Mouse (Mus musculus) embryonic facial prominence, embryonic 14.5 days (tissue): ENCODE results near the gene Phf20. TPM values are rescaled to one million over a fixed set of nuclear protein-coding genes. Genes with fewer than 3 reads are reported as not detected.

Experiments used
- ATAC-seq: fragments of 200-750 bp; cut with Nextera tagmentation; 2 replicates; pipeline ENCODE4 v1.8.0; 2017; ENCODE audit warnings: low read depth, moderate number of reproducible peaks, moderate TSS enrichment
- DNase-seq: peaks from one replicate; pipeline ENCODE4 v3.0.0-alpha.2; 2015; ENCODE audit warnings: low spot score
- H3K27ac ChIP-seq: fragments of 300-500 bp; sonication (generic); replicated peaks from 2 replicates; pipeline ENCODE4 v1.5.1; 2014; ENCODE audit warnings: low read depth, mild to moderate bottlenecking, low read length, moderate library complexity
- H3K27me3 ChIP-seq: fragments of 300-500 bp; sonication (generic); replicated peaks from 2 replicates; pipeline ENCODE4 v1.6.1; 2014; ENCODE audit warnings: low read length; ENCODE audit not compliant: control insufficient read depth, insufficient read depth
- H3K36me3 ChIP-seq: fragments of 300-500 bp; sonication (generic); 2 replicates; pipeline ENCODE4 v1.6.1; 2014; ENCODE audit warnings: low read length, mixed read lengths; ENCODE audit not compliant: control insufficient read depth, insufficient read depth
- H3K4me1 ChIP-seq: fragments of 300-500 bp; sonication (generic); 2 replicates; pipeline ENCODE4 v1.6.1; 2014; ENCODE audit warnings: antibody characterized with exemption, low read length; ENCODE audit not compliant: control insufficient read depth, insufficient read depth
- H3K4me2 ChIP-seq: fragments of 300-500 bp; sonication (generic); 2 replicates; pipeline ENCODE4 v1.6.1; 2014; ENCODE audit warnings: low read depth, mild to moderate bottlenecking, low read length, moderate library complexity, mixed read lengths
- H3K4me3 ChIP-seq: fragments of 300-500 bp; sonication (generic); 2 replicates; pipeline ENCODE4 v1.5.1; 2014; ENCODE audit warnings: low read depth, mild to moderate bottlenecking, low read length
- H3K9ac ChIP-seq: fragments of 300-500 bp; sonication (generic); 2 replicates; pipeline ENCODE4 v1.6.1; 2014; ENCODE audit warnings: low read depth, mild to moderate bottlenecking, low read length, moderate library complexity, mixed read lengths
- H3K9me3 ChIP-seq: fragments of 300-500 bp; sonication (generic); 2 replicates; pipeline ENCODE4 v1.6.1; 2016; ENCODE audit warnings: low read length; ENCODE audit not compliant: control insufficient read depth
- WGBS: fragments of 180-500 bp; shearing (Covaris S2); extraction: QIAGEN DNeasy Blood & Tissue Kit; methylation state at CpG from one replicate; pipeline ENCODE4 v1.1.7; 2014; 5-methylcytosine and 5-hydroxymethylcytosine counted together
- polyA plus RNA-seq: library from polyadenylated mRNA; unstranded; fragments of >200 nt; fragmentation: Nextera tagmentation; extraction: Ambion mirVana; gene quantifications from 2 replicates; pipeline ENCODE4 v1.2.1, GENCODE M21; 2014

Phf20 gene
- polyA plus RNA-seq, result 69.8 and 76.1 TPM in 2 replicates

DNA sequence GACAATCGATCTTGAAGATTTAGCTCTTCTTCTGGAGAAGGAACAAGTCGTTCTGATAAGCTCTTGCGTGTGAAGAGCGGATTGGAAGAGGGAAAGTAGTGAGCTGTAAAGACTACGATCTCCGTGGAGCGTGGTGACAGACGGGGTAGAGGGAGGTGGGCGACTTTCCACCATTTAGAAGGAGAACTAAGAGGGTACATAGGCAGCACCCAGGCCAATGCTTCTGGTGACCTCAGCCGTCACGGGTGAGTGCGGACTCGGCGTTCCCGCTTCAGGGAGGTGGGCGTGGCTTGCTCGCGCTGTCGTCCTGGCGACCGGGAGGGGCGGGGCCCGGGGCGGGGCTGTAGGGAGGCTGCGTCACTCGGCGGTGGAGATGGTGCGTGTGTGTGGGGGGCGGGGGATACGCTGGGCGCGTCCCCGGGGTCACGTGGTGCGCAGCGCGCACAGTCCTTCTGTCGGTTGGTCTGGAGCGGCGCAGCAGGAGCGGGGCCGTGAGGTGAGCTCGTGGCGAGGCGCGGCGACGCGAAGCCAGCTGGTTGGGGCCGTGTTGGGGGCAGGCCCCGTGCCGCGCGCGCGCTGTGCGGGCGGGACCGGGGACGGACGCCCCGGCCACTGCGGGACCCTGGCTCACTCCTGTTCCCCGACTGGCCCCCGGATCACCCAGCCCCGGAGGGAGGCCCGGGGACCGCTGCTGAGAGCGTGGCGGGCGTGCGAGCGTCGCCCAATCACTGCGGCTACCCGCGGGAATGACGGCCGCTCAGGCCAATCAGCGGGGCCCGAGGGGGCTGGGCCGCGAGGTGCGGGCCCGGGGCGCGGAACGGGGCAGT, at the start of gene Phf20:
Gene Phf20 (plus strand): TSS at position 165 of the 827 bp plus-strand sequence.
- WGBS, result under 1% methylated on average over 40 of the region's 88 CpGs
- Histone ChIP-seq H3K36me3 (peaks cover 11% of the 10 kb centered on the region; the same call in 1 of the 2 replicates), H3K27ac (peak within 1 kb of the TSS; percentile 94)

DNA sequence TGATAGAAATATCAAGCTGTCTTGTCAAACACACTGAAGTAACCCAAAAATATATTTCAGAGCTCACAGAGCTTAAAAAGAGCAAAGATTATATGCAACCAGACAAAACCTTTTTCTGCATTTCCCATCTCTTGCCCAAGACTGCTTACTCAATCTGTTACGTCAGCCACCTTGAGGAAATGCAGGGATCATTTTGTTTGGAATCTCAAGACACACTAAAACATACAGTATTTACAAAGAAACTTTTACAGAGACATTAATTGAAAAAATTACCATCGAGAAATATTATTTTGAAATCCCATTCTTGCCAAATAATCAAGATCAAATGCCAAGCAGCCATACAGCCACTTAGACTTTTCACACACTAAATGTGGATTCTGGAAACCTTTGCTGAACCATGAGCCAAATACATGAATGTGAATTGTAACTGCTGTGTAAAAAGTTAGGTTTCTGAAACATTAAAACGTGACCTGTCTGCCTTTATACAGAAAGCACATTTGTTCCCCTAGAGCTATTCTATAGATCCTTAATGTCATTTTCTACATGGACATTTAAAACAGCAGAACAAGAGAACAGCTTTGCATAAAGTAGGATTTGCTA, 48.9 kb upstream of the Phf20 start:
- no peaks in the 10 kb centered on the region for H3K27me3 ChIP-seq
- no peak overlapping the region for H3K4me3 ChIP-seq
- H3K4me1 ChIP-seq, result peaks cover 4% of the 10 kb centered on the region; the same call in 1 of the 2 replicates
- H3K9ac ChIP-seq, result no peak overlapping the region
- H3K4me2 ChIP-seq, result no peak overlapping the region
- H3K27ac ChIP-seq, result no peak overlapping the region
- H3K9me3 ChIP-seq, result no peaks in the 10 kb centered on the region
- H3K36me3 ChIP-seq, result peaks cover 59% of the 10 kb centered on the region
- DNase-seq (no peak), ATAC-seq (no peak)
- WGBS, result 91% methylated on average over 3 of the region's 3 CpGs

More for the DNA sequence above, at the start of gene Phf20:
- H3K9me3 ChIP-seq, result no peaks in the 10 kb centered on the region
- peak within 1 kb of the TSS; percentile 63 for H3K4me3 ChIP-seq
- H3K4me1 ChIP-seq, result peaks cover 16% of the 10 kb centered on the region
- H3K4me2 ChIP-seq, result peak within 1 kb of the TSS; percentile 65
- ATAC-seq (peak; percentile 98), DNase-seq (peak; percentile 97)
- peak within 1 kb of the TSS; percentile 85 for H3K9ac ChIP-seq
- H3K27me3 ChIP-seq, result no peaks in the 10 kb centered on the region

DNA sequence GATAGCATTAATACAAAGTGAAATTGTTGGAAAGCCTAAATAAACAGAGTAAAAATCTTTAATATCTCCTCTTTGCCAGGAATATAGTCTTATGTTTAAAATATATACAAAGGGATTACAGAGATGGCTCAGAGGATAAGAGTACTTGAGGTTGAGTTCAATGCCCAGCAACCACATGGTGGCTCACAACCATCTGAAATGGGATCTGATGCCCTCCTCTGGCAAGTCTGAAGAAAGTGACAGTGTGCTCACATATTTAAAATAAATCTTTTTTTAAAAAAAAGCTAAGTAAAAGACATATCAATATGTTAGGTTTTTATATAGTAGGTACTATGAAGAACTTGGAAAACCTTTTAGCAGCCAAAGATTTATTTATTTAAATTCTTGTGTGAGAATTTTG, 44.7 kb upstream of the Phf20 start:
- Histone ChIP-seq H3K36me3 (peaks cover 87% of the 10 kb centered on the region), H3K4me2 (no peak overlapping the region), H3K9me3 (no peaks in the 10 kb centered on the region), H3K9ac (no peak overlapping the region), H3K27me3 (no peaks in the 10 kb centered on the region), H3K4me1 (no peaks in the 10 kb centered on the region), H3K4me3 (no peak overlapping the region), H3K27ac (no peak overlapping the region)
- DNase-seq (no peak), ATAC-seq (no peak)

- Histone ChIP-seq H3K4me2 (no peak overlapping the region), H3K9ac (no peak overlapping the region), H3K4me3 (no peak overlapping the region), H3K9me3 (no peaks in the 10 kb centered on the region), H3K27me3 (no peaks in the 10 kb centered on the region), H3K27ac (no peak overlapping the region), H3K4me1 (no peaks in the 10 kb centered on the region), H3K36me3 (peaks cover 94% of the 10 kb centered on the region)
- 95% methylated on average over 1 of the region's 1 CpGs for WGBS
- DNase-seq (no peak), ATAC-seq (no peak)
Measured at GRCm38 (mm10) chr2:156165478-156165877, 30.8 kb upstream of the Phf20 start.

DNA sequence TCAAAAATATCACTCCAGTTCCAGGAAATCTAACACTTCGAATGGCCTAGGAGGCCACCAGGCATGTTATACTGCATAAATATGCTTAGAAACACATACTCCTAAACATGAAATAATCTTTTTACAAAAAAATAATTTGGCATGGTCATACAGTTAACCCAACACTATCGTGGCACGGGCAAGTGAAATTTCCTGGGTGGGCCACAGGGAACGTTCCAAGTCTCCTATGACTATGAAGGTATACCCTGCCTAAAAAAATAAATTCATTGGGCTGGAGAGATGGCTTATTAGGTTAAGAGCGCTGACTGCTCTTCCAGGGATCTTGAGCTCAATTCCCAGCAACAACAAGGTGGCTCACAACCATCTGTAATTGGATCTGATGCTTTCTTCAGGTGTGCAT, 29.7 kb upstream of the Phf20 start:
- DNase-seq (no peak), ATAC-seq (no peak)
- H3K27me3 ChIP-seq, result no peaks in the 10 kb centered on the region
- WGBS, result 92% methylated on average over 5 of the region's 5 CpGs
- no peak overlapping the region for H3K4me2 ChIP-seq
- H3K27ac ChIP-seq, result no peak overlapping the region
- H3K36me3 ChIP-seq, result peaks cover 97% of the 10 kb centered on the region
- no peaks in the 10 kb centered on the region for H3K4me1 ChIP-seq
- no peak overlapping the region for H3K4me3 ChIP-seq
- no peak overlapping the region for H3K9ac ChIP-seq
- H3K9me3 ChIP-seq, result no peaks in the 10 kb centered on the region

GRCm38 (mm10) chr2:156177079-156177478, 19.2 kb upstream of the Phf20 start:
- no peak overlapping the region for H3K27ac ChIP-seq
- H3K4me2 ChIP-seq, result peak overlapping the region; percentile 26
- H3K9me3 ChIP-seq, result no peaks in the 10 kb centered on the region
- no peaks in the 10 kb centered on the region for H3K27me3 ChIP-seq
- H3K4me3 ChIP-seq, result peak overlapping the region; percentile 6; the same call in 1 of the 2 replicates
- ATAC-seq (no peak), DNase-seq (no peak)
- peaks cover 66% of the 10 kb centered on the region for H3K36me3 ChIP-seq
- peaks cover 27% of the 10 kb centered on the region for H3K4me1 ChIP-seq
- 0 out of 2 replicates have a peak overlapping the region, but pooled peaks have one; percentile 22 for H3K9ac ChIP-seq
- 84% methylated on average over 6 of the region's 6 CpGs for WGBS

DNA sequence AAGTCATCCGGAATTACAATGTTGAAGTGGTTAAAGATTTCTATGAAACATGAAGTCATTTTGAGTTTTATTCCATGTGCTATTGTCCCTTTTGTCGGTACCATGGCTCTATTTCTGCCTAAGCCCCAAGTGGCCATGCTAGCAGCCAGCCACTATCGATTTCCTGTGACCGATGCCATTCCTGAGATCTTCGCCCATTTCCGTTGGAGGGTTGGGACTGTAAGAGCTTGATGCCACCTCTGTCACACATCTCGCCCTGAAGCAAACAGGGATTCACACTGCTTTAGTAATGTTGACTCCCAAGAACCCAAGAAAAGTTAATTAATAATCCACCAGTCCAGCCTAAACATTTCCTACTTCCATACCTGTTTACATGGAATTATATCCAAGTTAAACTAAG, 18.6 kb upstream of the Phf20 start:
- Histone ChIP-seq H3K4me2 (peak overlapping the region; percentile 93), H3K4me1 (peaks cover 27% of the 10 kb centered on the region), H3K27me3 (no peaks in the 10 kb centered on the region), H3K27ac (no peak overlapping the region), H3K9me3 (no peaks in the 10 kb centered on the region), H3K36me3 (peaks cover 60% of the 10 kb centered on the region), H3K4me3 (peak overlapping the region; percentile 98), H3K9ac (peak overlapping the region; percentile 100)
- ATAC-seq, result no peak
- no peak for DNase-seq
- 65% methylated on average over 7 of the region's 7 CpGs for WGBS

DNA sequence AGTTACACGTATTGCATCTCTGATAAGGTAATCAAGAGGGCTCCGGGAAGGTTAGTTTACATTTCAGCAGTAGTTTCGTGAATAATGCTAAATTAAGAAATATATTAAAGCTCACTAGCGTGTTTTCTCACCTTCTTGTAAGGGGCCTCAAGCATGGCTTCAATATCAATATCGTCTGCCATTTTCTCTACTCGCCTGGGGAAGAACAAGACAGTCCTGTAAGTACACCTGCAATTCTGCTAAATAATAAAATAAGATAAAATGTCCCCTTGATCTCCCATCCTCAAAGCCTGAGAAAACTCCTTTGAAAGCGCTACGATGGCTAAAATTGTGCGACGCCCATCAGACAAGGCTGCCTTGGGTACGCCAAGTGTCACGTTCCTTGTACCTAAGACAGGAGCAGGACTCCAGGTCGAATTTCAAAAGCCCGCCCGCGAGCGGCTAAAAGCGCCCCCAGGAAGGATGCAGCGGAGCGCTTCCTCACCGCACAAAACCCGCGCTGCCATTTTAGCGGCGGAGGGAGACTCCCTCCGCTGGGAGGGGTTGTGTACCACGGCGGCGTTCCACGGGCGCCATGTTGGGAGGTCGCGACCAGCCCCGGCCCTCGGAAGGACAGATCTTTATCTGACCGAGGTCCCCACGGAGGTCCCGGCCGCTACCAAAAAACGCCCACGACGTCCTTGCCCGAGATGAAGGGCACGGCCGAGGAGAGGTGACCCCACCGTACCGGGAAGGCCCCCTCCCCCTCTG, 17.0 kb upstream of the Phf20 start:
- DNase-seq (peak; percentile 91), ATAC-seq (0 out of 2 replicates have a peak, but pooled peaks have one; percentile 31)
- no peaks in the 10 kb centered on the region for H3K27me3 ChIP-seq
- peaks cover 27% of the 10 kb centered on the region for H3K4me1 ChIP-seq
- WGBS, result under 1% methylated on average over 43 of the region's 47 CpGs
- H3K27ac ChIP-seq, result peak overlapping the region; percentile 98
- peak overlapping the region; percentile 98 for H3K4me3 ChIP-seq
- H3K36me3 ChIP-seq, result peaks cover 47% of the 10 kb centered on the region
- H3K4me2 ChIP-seq, result peak overlapping the region; percentile 93
- peak overlapping the region; percentile 100 for H3K9ac ChIP-seq
- H3K9me3 ChIP-seq, result no peaks in the 10 kb centered on the region
